Mouse (Mus musculus): Measurements from ENCODE around the gene Nfkbil1. TPM values are rescaled to one million over a fixed set of nuclear protein-coding genes. Genes with fewer than 3 reads are reported as not detected.

The Nfkbil1 gene
- polyA plus RNA-seq, 1 experiment from 2014 or later, result 7.8 TPM

- Histone ChIP-seq H3K4me1 (replicated peaks) (peaks cover 32% of the 10 kb centered on the region), H3K4me3 (no peak overlapping the region), H3K9ac (no peak overlapping the region), H3K9me3 (replicated peaks) (no peaks in the 10 kb centered on the region), H3K27me3 (no peaks in the 10 kb centered on the region), H3K36me3 (peaks cover 6% of the 10 kb centered on the region; the same call in 1 of the 2 replicates), H3K4me2 (peak overlapping the region; percentile 33), H3K27ac (peak overlapping the region; percentile 58)
- 56% methylated on average over 18 of the region's 18 CpGs for WGBS
- ATAC-seq (replicated peaks; ENCODE audit: insufficient number of reproducible peaks, insufficient read depth, low FRiP score, low read depth), result peak; percentile 72
Observed at GRCm38 (mm10) chr17:35218516-35219193, 16.9 kb downstream of the Nfkbil1 start.

GRCm38 (mm10) chr17:35213071-35213470 lies 22.5 kb downstream of the Nfkbil1 start:
- 86% methylated on average over 5 of the region's 5 CpGs for WGBS
- ATAC-seq (replicated peaks; ENCODE audit: insufficient number of reproducible peaks, insufficient read depth, low FRiP score, low read depth), result no peak
- H3K27ac ChIP-seq, result no peak overlapping the region

GRCm38 (mm10) chr17:35210593-35210992 lies 25.0 kb downstream of the Nfkbil1 start:
- Histone ChIP-seq H3K9me3 (replicated peaks) (no peaks in the 10 kb centered on the region), H3K27ac (no peak overlapping the region), H3K9ac (no peak overlapping the region), H3K27me3 (peaks cover 5% of the 10 kb centered on the region; the same call in 1 of the 2 replicates), H3K36me3 (no peaks in the 10 kb centered on the region), H3K4me3 (no peak overlapping the region), H3K4me1 (replicated peaks) (0 out of 2 replicates have a peak, but pooled peaks cover 4% of the 10 kb centered on the region), H3K4me2 (no peak overlapping the region)
- WGBS, result 61% methylated on average over 3 of the region's 3 CpGs
- ATAC-seq (replicated peaks; ENCODE audit: insufficient number of reproducible peaks, insufficient read depth, low FRiP score, low read depth), result no peak

More at GRCm38 (mm10) chr17:35213071-35213470, 22.5 kb downstream of the Nfkbil1 start:
- Histone ChIP-seq H3K4me1 (replicated peaks) (0 out of 2 replicates have a peak, but pooled peaks cover 4% of the 10 kb centered on the region), H3K9ac (no peak overlapping the region), H3K9me3 (replicated peaks) (no peaks in the 10 kb centered on the region), H3K4me3 (no peak overlapping the region), H3K36me3 (no peaks in the 10 kb centered on the region), H3K4me2 (no peak overlapping the region), H3K27me3 (no peaks in the 10 kb centered on the region)

GRCm38 (mm10) chr17:35209785-35210535 lies 25.6 kb downstream of the Nfkbil1 start:
- 59% methylated on average over 12 of the region's 12 CpGs for WGBS
- no peak for ATAC-seq (replicated peaks; ENCODE audit: insufficient number of reproducible peaks, insufficient read depth, low FRiP score, low read depth)

GRCm38 (mm10) chr17:35205380-35205769 lies 30.2 kb downstream of the Nfkbil1 start:
- Histone ChIP-seq H3K27ac (no peak overlapping the region), H3K27me3 (peaks cover 52% of the 10 kb centered on the region), H3K4me3 (no peak overlapping the region), H3K4me2 (peak overlapping the region; percentile 16; the same call in 1 of the 2 replicates), H3K4me1 (replicated peaks) (peaks cover 6% of the 10 kb centered on the region; the same call in 1 of the 2 replicates), H3K9me3 (replicated peaks) (no peaks in the 10 kb centered on the region), H3K36me3 (no peaks in the 10 kb centered on the region), H3K9ac (no peak overlapping the region)
- no peak for ATAC-seq (replicated peaks; ENCODE audit: insufficient number of reproducible peaks, insufficient read depth, low FRiP score, low read depth)
- WGBS, result 48% methylated on average over 10 of the region's 10 CpGs

More at GRCm38 (mm10) chr17:35209785-35210535, 25.6 kb downstream of the Nfkbil1 start:
- Histone ChIP-seq H3K36me3 (no peaks in the 10 kb centered on the region), H3K4me2 (no peak overlapping the region), H3K4me1 (replicated peaks) (peaks cover 7% of the 10 kb centered on the region; the same call in 1 of the 2 replicates), H3K27me3 (peaks cover 11% of the 10 kb centered on the region), H3K9ac (no peak overlapping the region), H3K9me3 (replicated peaks) (no peaks in the 10 kb centered on the region), H3K27ac (no peak overlapping the region), H3K4me3 (no peak overlapping the region)

- peak within 1 kb of the TSS; percentile 16; the same call in 1 of the 2 replicates for H3K4me2 ChIP-seq
- H3K4me1 ChIP-seq (replicated peaks), result peaks cover 6% of the 10 kb centered on the region; the same call in 1 of the 2 replicates
- H3K4me3 ChIP-seq, result no peak within 1 kb of the TSS
- no peak within 1 kb of the TSS for H3K9ac ChIP-seq
- H3K27me3 ChIP-seq, result peaks cover 59% of the 10 kb centered on the region
- no peak within 1 kb of the TSS for H3K27ac ChIP-seq
- H3K9me3 ChIP-seq (replicated peaks), result no peaks in the 10 kb centered on the region
- ATAC-seq (replicated peaks; ENCODE audit: insufficient number of reproducible peaks, insufficient read depth, low FRiP score, low read depth), result no peak
- H3K36me3 ChIP-seq, result no peaks in the 10 kb centered on the region
- 24% methylated on average over 20 of the region's 20 CpGs for WGBS
Observed at GRCm38 (mm10) chr17:35204494-35205379, 30.9 kb downstream of the Nfkbil1 start, which contains the start of gene Lta. Lta (minus strand) TSS chr17:35205351.

GRCm38 (mm10) chr17:35202442-35202841 lies 33.1 kb downstream of the Nfkbil1 start:
- H3K27ac ChIP-seq, result no peak overlapping the region
- H3K27me3 ChIP-seq, result peaks cover 73% of the 10 kb centered on the region
- H3K9ac ChIP-seq, result no peak overlapping the region
- no peak for ATAC-seq (replicated peaks; ENCODE audit: insufficient number of reproducible peaks, insufficient read depth, low FRiP score, low read depth)
- H3K4me2 ChIP-seq, result no peak overlapping the region
- WGBS, result 68% methylated on average over 4 of the region's 4 CpGs
- no peaks in the 10 kb centered on the region for H3K36me3 ChIP-seq
- H3K9me3 ChIP-seq (replicated peaks), result no peaks in the 10 kb centered on the region
- H3K4me1 ChIP-seq (replicated peaks), result peaks cover 6% of the 10 kb centered on the region; the same call in 1 of the 2 replicates
- no peak overlapping the region for H3K4me3 ChIP-seq

- H3K36me3 ChIP-seq, result no peaks in the 10 kb centered on the region
- 27% methylated on average over 13 of the region's 13 CpGs for WGBS
- no peaks in the 10 kb centered on the region for H3K9me3 ChIP-seq (replicated peaks)
- H3K4me3 ChIP-seq, result peak within 1 kb of the TSS; percentile 18
- H3K9ac ChIP-seq, result 0 out of 2 replicates have a peak within 1 kb of the TSS, but pooled peaks have one; percentile 28
- H3K4me2 ChIP-seq, result peak within 1 kb of the TSS; percentile 21; the same call in 1 of the 2 replicates
- peaks cover 78% of the 10 kb centered on the region for H3K27me3 ChIP-seq
- peaks cover 6% of the 10 kb centered on the region; the same call in 1 of the 2 replicates for H3K4me1 ChIP-seq (replicated peaks)
- H3K27ac ChIP-seq, result no peak within 1 kb of the TSS
- no peak for ATAC-seq (replicated peaks; ENCODE audit: insufficient number of reproducible peaks, insufficient read depth, low FRiP score, low read depth)
Observed at GRCm38 (mm10) chr17:35201787-35202186, 33.8 kb downstream of the Nfkbil1 start, which contains the start of gene Tnf. Tnf (minus strand) TSS chr17:35202007.

- Histone ChIP-seq H3K9ac (no peak overlapping the region), H3K4me1 (replicated peaks) (peaks cover 11% of the 10 kb centered on the region), H3K4me2 (peak overlapping the region; percentile 21; the same call in 1 of the 2 replicates), H3K4me3 (peak overlapping the region; percentile 18), H3K27ac (no peak overlapping the region), H3K36me3 (no peaks in the 10 kb centered on the region), H3K27me3 (peaks cover 79% of the 10 kb centered on the region), H3K9me3 (replicated peaks) (no peaks in the 10 kb centered on the region)
- WGBS, result 48% methylated on average over 11 of the region's 11 CpGs
- ATAC-seq (replicated peaks; ENCODE audit: insufficient number of reproducible peaks, insufficient read depth, low FRiP score, low read depth), result no peak
Observed at GRCm38 (mm10) chr17:35201128-35201527, 34.5 kb downstream of the Nfkbil1 start.

GRCm38 (mm10) chr17:35200398-35200797 lies 35.2 kb downstream of the Nfkbil1 start:
- no peak overlapping the region for H3K9ac ChIP-seq
- 68% methylated on average over 11 of the region's 11 CpGs for WGBS
- peaks cover 18% of the 10 kb centered on the region for H3K4me1 ChIP-seq (replicated peaks)
- H3K27me3 ChIP-seq, result peaks cover 85% of the 10 kb centered on the region
- H3K27ac ChIP-seq, result no peak overlapping the region
- ATAC-seq (replicated peaks; ENCODE audit: insufficient number of reproducible peaks, insufficient read depth, low FRiP score, low read depth), result no peak
- H3K4me3 ChIP-seq, result no peak overlapping the region
- no peaks in the 10 kb centered on the region for H3K9me3 ChIP-seq (replicated peaks)
- 0 out of 2 replicates have a peak overlapping the region, but pooled peaks have one; percentile 21 for H3K4me2 ChIP-seq
- H3K36me3 ChIP-seq, result no peaks in the 10 kb centered on the region

Measured in heart, embryonic 15.5 days (tissue).